Mouse (Mus musculus) ovary, adult 18-20 months (tissue): ENCODE data around the gene Gclc.

ENCODE experiments used
- DNase-seq: peaks from one replicate; pipeline ENCODE4 v3.0.0; 2022; ENCODE audit warnings: low spot score, mixed read lengths

Gclc gene

DNA sequence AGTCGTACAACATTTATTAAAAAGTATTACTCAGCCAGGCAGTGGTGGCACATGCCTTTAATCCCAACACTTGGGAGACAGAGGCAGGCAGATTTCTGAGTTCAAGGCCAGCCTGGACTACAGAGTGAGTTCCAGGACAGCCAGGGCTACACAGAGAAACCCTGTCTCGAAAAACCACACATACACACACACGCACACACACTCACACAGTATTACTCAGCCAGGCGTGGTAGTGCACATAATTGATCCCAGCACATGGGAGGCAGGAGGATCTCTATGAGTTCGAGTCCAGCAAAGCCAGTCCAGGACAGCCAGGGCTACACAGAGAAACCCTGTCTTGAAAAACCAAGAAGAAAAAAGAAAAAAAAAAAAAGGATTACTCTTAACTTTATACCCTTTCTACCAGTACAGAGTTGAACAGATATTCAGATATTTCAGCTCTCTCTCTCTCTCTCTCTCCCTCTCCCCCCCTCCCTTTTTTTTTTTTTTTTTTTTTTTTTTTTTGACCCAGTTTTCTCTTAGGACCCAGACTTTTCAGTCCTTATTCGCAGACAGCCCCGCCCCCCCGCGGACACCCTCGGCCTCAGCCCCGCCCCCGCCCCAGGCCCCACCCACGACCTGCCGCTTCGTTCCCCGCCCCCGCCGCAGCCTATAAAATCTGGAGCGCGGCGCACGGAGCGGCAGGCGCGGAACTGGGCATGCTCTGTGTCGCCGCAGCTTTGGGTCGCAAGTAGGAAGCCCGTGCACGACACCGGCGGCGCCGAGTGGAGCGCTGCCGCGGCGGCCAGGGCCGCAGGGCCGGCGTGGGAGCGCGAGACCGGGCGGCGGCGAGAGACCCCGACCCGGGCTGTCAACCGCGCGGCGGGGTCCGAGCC, at the start of gene Gclc:
Gclc (plus strand) TSS at position 683 of the 875 bp plus-strand sequence.
- peak; percentile 80 for DNase-seq

- DNase-seq: no peak
Measured at GRCm38 (mm10) chr9:77706515-77706914, 47.8 kb upstream of the Gclc start.

GRCm38 (mm10) chr9:77707433-77708139, 46.7 kb upstream of the Gclc start:
- no peak for DNase-seq

DNA sequence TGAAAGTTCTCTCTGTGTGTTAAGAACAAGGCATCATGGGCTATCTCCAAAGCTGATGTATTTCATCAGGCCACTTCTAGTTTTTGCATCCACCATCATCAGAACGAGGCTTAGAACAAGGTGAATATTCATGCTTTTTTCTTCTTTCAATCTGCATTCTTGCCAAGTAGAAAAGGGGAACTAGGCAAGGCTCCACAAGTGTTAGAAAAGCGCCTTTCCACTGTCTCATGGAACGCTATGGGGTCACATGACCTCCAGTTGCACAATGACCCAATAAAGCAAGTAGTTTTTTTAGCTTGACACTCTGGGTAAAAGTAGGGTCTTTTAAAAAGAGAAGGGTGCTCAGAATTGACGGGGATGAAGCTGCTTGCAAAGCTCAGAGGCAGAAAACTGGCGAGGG, 45.4 kb upstream of the Gclc start:
- DNase-seq: no peak

DNA sequence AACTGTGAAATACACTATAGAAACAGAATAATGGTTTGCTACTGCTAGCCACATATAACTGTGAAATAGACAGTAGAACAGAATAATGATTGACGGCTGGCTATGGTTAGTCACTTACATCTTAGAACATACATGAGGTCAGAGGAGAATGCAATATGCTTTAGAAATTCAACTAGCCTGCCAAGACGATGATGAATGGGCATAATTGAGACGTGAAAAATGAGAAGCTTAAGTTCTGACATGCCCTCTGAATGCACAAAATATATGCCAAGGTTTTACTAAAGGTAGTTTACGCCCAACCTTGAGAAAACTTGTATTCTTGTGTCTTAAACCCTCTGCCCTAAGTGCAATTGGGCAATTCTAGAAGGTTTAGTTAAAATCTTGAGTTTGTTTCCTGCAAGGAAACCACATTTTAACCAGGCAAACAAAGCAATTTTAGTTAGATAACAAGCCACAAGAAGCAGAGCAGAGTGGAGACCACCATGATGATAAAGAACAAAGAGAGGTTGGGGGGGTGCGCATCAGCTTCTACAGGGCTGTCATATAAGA, 43.2 kb upstream of the Gclc start:
- DNase-seq: no peak

DNA sequence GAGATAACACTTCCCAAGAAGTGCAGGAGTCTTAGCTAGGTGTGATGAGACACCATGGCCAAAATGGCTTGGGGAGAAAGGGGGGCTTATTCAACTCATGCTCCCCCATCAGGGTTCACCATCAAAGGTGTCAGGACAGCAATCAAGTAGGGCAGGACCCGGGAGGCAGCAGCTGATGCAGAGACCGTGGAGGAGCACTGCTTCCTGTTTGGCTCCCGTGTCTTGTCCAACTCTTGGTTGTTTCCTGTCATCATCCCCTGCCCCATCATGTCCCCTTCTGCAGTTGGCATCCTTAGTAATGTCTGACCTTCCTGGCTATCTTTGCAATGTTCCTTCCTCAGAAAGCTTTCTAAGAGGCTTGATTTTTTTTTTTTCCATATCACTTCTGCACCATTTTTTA, 41.5 kb upstream of the Gclc start:
- DNase-seq: no peak

DNA sequence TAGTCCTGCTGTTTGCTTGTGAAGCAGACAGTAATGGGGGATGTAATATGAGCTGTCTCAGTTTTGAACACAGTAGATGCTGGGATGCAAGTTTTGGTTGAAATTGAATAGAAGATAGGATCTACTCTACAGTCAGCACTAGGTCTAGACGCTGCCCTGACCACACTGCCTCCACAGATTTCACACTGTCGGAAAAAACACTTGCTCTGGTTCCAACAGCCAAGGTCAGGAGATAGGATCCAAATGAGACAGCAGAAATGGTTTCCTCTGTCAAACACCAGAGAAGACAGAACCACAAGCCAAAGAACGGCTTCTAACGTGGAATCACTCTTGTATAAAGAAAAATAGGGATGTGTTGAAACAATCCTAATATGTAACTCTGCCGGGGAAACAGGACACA, 41.0 kb upstream of the Gclc start:
- DNase-seq: peak; percentile 20

DNA sequence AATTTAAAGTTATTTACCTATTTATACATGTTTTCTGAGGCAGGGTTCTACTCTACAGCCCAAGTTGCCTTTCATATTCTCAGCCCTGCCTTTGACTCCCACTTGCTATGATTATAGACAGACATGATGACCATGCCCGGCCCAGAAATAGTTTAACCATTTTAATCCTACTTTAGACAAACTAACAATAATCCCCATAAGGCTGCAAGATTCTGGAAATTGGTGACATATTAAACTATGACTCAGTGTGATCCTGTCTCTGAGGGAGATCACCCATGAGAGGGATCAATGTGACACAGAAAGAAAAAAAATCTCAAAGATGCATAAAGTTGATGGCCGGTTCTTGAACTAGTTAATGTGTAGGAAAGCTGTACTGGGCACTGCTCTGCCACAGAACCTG, 39.1 kb upstream of the Gclc start:
- no peak for DNase-seq

DNA sequence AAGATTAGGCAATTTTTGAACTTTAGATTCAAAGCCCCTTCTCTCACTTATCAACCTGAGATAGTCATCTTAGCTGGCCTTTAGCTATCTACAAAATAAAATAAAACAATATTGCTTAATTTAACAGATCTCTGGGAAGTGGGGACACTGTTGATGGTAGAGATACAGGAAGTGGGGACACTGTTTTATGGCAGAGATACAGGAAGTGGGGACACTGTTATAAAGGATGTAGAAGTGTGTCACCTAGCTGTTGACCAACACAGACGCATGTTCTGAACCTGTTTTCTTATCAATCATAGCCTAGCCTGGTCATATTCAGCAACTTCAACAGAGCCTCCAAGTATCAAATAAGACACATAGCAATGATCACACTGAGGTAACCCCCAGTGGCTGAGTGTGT, 38.3 kb upstream of the Gclc start:
- DNase-seq: no peak

DNA sequence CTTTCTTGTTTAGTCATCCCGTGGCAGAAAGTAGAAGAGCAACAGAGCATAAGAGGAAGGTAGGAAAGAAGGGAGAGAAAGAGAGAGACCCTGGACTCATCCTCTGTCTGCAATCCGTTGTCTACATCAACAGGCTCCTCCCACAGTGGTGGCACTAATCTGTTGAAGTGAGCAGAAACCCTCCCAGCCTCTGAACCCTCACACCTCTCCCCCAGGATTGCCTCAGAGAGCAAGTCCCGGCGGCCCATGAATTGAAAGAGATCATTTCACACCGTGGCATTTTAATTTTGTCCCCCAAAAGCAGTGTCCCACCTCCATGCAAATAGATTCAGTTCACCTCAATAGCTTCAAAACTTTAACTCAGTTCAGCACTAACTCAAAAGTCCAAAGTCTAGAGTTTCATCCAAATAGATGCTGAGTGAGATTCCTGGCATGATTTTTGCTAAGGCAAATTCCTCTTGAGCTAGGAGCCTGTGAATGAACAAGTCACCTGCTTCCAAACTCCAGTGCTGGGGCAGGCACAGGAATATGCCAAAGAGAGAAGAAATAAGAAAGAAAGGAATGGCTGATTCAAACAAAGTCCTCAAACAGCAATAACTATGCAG, 36.4 kb upstream of the Gclc start:
- DNase-seq: no peak

DNA sequence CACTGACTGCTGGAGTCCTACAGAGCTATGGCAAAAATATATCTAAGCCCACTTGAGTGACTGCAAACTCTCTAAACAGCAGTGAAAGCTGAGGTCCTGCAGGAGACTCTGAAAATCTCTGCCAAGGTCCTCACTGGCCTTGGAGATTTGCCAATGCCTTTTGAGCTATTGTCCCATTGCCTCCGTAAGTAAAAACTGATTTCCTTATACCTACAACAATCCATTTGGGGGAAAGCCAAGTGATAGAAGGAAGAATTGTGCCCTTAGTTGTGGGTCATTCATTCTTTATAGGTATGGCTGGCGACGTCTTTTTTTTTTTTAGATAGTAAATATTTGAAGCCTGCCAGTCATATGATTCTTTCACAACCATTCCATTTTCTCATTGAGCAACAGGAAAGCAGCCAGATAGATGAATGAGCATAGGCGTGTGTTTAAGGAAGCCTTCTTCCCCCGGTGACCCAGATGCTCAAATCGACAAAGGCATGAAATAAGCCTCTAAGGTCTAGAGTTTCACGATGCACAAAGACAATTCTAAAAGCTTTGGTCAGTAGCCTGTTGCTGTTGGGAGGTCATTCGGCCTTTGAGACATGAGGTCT, 35.4 kb upstream of the Gclc start:
- no peak for DNase-seq

DNA sequence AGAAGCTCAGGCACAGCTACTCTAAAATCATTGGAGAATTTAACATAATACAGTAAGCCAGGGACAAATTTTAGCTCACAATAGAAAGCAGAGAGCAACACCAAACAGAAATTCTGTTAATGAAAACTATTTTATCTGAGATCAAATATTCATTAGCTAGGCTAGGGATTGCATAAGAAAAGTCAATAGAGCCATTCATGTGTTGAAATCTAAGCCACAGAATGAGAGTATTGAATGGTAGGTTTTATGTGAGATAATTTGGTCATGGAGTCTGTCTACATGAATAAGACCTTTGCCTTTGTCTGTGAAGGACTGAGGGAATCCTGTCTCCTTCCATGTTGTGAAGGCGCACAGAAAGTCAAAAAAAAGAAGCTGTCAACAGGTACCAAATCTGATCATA, 34.7 kb upstream of the Gclc start:
- DNase-seq: no peak

DNA sequence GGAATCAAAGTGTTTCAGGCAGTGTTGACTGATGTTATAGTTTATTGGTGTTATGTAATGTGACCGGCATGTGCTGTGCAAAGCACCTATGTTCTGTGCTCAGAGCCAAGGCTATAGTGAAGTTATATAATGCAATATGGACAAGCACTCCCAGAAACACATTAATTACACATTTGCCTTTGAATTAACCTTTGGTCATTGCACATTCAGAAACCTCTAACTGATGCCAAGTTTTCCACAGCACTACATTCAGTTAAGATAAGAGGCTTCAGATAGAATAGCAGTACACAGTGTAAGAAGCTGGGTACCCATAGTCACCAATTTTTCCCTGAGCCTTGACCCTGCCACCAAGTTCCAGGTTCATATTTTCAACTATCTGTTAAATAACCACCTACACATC, 32.0 kb upstream of the Gclc start:
- no peak for DNase-seq

- DNase-seq: no peak
Measured at GRCm38 (mm10) chr9:77724216-77724615, 30.1 kb upstream of the Gclc start.

- DNase-seq: no peak
Measured at GRCm38 (mm10) chr9:77725448-77725847, 28.9 kb upstream of the Gclc start.

- DNase-seq: no peak
Measured at GRCm38 (mm10) chr9:77726018-77726684, 28.2 kb upstream of the Gclc start.

- no peak for DNase-seq
Measured at GRCm38 (mm10) chr9:77727012-77727411, 27.3 kb upstream of the Gclc start.

DNA sequence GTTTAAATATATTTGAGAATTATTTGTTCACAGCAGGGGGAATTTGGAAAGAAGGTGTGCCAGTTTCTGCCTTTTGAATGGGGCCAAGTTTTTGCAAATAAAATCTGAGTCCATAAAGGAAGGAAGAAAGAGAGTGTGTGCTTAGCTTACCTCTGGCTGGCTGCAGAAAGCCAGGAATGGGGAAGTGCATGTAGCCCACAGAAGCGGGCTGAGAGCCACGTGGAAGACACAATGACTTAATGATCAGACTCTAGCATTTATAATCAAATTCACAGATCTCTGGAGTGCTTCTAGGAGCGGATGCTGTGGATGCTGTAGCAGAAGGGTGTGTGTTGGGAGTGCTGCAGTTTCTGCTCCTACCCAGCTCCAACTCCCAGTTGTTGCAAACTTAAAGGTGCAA, 22.3 kb upstream of the Gclc start:
- DNase-seq: no peak

GRCm38 (mm10) chr9:77737298-77738041, 16.9 kb upstream of the Gclc start:
- no peak for DNase-seq

GRCm38 (mm10) chr9:77741452-77741851, 12.9 kb upstream of the Gclc start:
- no peak for DNase-seq

- no peak for DNase-seq
Measured at GRCm38 (mm10) chr9:77744798-77745197, 9.5 kb upstream of the Gclc start.
